Mouse (Mus musculus) limb, embryonic 15.5 days (tissue): ENCODE data around the gene Wars2. TPM values are rescaled to one million over a fixed set of nuclear protein-coding genes. Genes with fewer than 3 reads are reported as not detected.

Experiments
- ATAC-seq: fragments of 200-750 bp; cut with Nextera tagmentation; 2 replicates; pipeline ENCODE4 v1.8.0; 2017; ENCODE audit warnings: low read depth, moderate TSS enrichment; ENCODE audit not compliant: insufficient number of reproducible peaks, low FRiP score, low TSS enrichment
- H3K27ac ChIP-seq: fragments of 300-500 bp; sonication (generic); 2 replicates; pipeline ENCODE4 v1.5.1; 2015; ENCODE audit warnings: moderate library complexity, mild to moderate bottlenecking, inconsistent platforms
- H3K27me3 ChIP-seq: fragments of 300-500 bp; sonication (generic); 2 replicates; pipeline ENCODE4 v1.6.1; 2015; ENCODE audit warnings: inconsistent platforms
- H3K36me3 ChIP-seq: fragments of 300-500 bp; sonication (generic); 2 replicates; pipeline ENCODE4 v1.6.1; 2015; ENCODE audit warnings: inconsistent platforms
- H3K4me1 ChIP-seq: fragments of 300-500 bp; sonication (generic); 2 replicates; pipeline ENCODE4 v1.6.1; 2015; ENCODE audit warnings: inconsistent platforms
- H3K4me2 ChIP-seq: fragments of 300-500 bp; sonication (generic); 2 replicates; pipeline ENCODE4 v1.6.1; 2015; ENCODE audit warnings: mild to moderate bottlenecking, inconsistent platforms
- H3K4me3 ChIP-seq: fragments of 300-500 bp; sonication (generic); 2 replicates; pipeline ENCODE4 v1.5.1; 2015; ENCODE audit warnings: mild to moderate bottlenecking, inconsistent platforms
- H3K9ac ChIP-seq: fragments of 300-500 bp; sonication (generic); 2 replicates; pipeline ENCODE4 v1.6.1; 2015; ENCODE audit warnings: inconsistent platforms
- H3K9me3 ChIP-seq: fragments of 300-500 bp; sonication (generic); 2 replicates; pipeline ENCODE4 v1.6.1; 2016; ENCODE audit warnings: inconsistent platforms
- WGBS: fragments of 180-500 bp; shearing (Covaris S2); methylation state at CpG from one replicate; pipeline ENCODE4 v1.1.7; 2015; 5-methylcytosine and 5-hydroxymethylcytosine counted together
- polyA plus RNA-seq: library from polyadenylated mRNA; unstranded; fragments of >200 nt; fragmentation: Nextera tagmentation; extraction: Ambion mirVana; gene quantifications from 2 replicates; pipeline ENCODE4 v1.2.1, GENCODE M21; 2015

Gene Wars2
- polyA plus RNA-seq, 1 experiment from 2014 or later = 8.3 TPM

DNA sequence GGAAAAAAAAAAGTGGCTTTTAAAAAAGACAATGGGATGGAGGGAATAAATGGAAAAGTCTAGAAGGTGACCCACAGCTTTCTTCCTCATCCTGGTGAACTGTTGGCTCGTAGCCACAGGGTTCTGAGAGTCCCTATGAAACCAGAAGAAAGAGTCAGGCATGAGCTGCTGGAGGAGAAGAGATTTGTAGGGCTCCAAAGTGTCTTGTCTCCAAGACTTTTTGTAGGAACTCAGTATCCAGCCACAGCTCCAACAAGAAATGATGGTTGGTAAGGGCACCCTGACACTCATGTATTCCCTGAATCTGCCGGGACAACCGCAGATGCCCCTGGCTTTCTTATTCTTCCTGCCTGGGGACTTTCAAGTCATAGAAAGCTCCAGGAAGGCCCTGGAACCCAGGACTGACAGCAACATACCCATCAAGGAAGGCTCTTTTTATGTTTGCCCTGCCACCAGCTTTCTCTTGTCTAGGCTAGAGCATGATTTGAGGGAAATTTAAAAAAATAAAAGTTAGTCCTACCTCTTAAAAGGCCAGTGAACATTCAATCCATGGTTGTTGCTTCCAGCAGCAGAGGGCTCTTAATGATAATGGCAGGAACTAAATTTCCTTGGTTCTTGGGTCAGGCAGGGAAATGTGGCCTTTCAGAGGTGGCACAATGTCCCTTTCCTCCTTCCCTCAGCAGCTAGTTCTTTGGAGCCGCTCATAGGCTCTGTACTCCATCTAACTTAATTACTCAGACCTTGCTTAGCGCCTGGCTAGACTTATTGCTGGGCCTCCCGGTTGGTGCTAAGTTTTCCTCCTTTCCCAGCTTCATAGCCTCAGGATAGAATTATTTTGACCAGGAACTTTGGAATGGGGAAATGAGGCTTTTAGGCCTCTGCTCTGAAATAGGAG lies 110.7 kb downstream of the Wars2 start:
- peak overlapping the region; percentile 55 for H3K4me2 ChIP-seq
- H3K4me1 ChIP-seq = peaks cover 40% of the 10 kb centered on the region
- 40% methylated on average over 6 of the region's 6 CpGs for WGBS
- no peaks in the 10 kb centered on the region for H3K36me3 ChIP-seq
- no peak overlapping the region for H3K9ac ChIP-seq
- H3K4me3 ChIP-seq = peak overlapping the region; percentile 4; the same call in 1 of the 2 replicates
- peaks cover 36% of the 10 kb centered on the region for H3K27me3 ChIP-seq
- no peak for ATAC-seq
- H3K27ac ChIP-seq = peak overlapping the region; percentile 97; the same call in 1 of the 2 replicates
- H3K9me3 ChIP-seq = no peaks in the 10 kb centered on the region

- Histone ChIP-seq H3K9ac (peak overlapping the region; percentile 14; the same call in 1 of the 2 replicates), H3K27me3 (peaks cover 32% of the 10 kb centered on the region), H3K9me3 (no peaks in the 10 kb centered on the region), H3K4me1 (peaks cover 47% of the 10 kb centered on the region), H3K4me3 (peak overlapping the region; percentile 65), H3K27ac (peak overlapping the region; percentile 97), H3K4me2 (peak overlapping the region; percentile 55), H3K36me3 (no peaks in the 10 kb centered on the region)
- 9% methylated on average over 16 of the region's 16 CpGs for WGBS
- ATAC-seq = no peak
These were observed 111.7 kb downstream of the Wars2 start for GRCm38 (mm10) chr3:99252461-99253091.

DNA sequence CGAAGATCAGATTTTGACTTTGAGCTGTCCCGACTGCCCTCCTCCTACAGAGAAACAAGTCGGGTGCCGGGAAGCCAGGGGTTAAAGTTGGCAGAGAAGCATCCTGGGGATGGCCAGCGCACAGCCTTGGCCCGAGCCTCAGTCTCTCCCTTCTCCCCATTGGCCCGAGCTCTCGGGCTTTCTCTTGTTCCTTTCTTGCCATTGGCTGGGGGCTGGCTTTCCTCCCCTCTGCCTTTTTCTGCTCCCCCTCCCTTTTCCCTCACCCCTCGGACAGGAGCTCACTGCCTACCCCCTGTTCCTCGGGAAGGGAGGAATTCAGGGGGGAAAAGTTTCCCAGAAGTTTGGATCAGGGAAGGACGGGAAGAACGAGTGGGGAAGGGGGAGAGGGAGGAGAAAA lies 112.2 kb downstream of the Wars2 start:
- Histone ChIP-seq H3K27me3 (peaks cover 30% of the 10 kb centered on the region), H3K36me3 (no peaks in the 10 kb centered on the region), H3K27ac (peak overlapping the region; percentile 97), H3K4me3 (peak overlapping the region; percentile 65), H3K4me1 (peaks cover 45% of the 10 kb centered on the region), H3K9me3 (no peaks in the 10 kb centered on the region), H3K4me2 (peak overlapping the region; percentile 55), H3K9ac (no peak overlapping the region)
- peak; percentile 91 for ATAC-seq
- WGBS = 1% methylated on average over 12 of the region's 12 CpGs

DNA sequence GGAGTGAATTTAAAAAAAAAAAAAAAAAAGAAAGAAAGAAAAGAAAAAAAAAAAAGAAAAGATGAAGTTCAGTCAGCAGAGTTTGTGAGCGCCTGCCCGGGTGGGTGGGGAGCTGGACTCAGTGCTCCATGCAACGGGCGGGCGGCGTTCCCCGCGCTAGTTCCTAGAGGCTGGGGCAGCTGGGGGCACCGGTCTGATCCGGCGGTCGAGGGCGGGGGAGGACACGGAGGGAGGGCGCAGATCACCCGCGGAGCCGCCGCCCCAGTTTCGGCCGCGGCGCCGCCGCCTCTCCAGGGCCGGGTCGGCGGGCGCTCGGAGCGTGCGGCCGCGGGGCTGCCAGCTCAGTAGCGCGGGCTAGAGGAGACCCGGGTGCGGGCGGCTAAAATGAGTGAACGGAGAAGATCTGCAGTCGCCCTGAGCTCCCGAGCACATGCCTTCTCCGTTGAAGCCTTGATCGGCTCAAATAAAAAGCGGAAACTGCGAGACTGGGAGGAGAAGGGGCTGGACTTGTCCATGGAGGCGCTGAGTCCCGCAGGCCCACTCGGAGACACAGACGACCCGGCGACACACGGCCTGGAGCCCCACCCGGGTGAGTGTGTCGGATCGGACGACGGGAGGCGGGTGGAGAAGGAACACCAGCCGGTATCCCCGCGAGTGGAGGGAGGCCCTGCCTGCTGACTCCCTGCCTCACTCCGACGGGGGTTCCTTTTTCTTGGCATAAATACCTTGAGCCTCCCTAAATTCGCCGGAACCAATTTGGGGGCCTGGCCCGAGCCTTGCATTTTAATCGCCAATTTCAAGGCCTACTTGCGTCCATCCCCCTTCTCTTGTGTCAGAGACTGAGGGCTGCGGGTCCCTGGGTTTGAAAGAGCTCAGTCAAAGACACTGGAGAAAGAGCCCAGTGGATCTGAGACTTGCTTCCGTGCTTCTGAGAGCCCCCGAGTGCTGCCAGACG lies 112.9 kb downstream of the Wars2 start:
- H3K4me2 ChIP-seq = peak overlapping the region; percentile 55
- peak overlapping the region; percentile 65 for H3K4me3 ChIP-seq
- under 1% methylated on average over 73 of the region's 73 CpGs for WGBS
- H3K9ac ChIP-seq = peak overlapping the region; percentile 88
- peak overlapping the region; percentile 97 for H3K27ac ChIP-seq
- H3K36me3 ChIP-seq = no peaks in the 10 kb centered on the region
- H3K4me1 ChIP-seq = peaks cover 41% of the 10 kb centered on the region
- ATAC-seq = peak; percentile 61; the same call in 1 of the 2 replicates
- peaks cover 26% of the 10 kb centered on the region; the same call in 1 of the 2 replicates for H3K27me3 ChIP-seq
- no peaks in the 10 kb centered on the region for H3K9me3 ChIP-seq

DNA sequence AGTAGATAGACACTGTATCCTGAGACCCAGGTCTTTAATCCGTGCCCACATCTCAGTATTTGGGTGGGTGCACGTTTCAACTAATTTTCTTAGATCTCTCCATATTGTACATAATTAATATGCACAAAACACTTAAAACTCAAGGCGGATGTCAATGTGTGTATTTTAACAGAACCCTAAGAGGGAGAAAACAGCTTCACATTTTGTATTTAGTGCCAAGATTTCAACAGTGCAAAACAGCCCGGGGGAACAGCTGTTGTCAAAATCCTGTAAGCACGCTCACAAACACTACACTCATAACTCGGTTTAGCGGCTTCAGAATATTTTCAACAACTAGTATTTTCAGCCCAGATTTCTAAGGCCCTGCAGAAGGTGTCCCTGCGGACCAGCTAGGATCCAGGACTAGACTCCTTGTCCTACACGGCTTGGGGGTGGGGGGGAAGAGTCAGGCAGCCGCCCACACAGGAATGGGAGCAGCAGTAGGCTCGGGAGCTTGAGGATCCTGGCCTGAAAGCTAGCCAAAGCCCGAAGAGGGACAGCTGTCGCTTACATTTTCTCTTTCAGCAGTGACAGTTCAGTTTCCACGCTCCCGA lies 113.8 kb downstream of the Wars2 start:
- WGBS = 2% methylated on average over 15 of the region's 15 CpGs

GRCm38 (mm10) chr3:99255411-99256365 lies 114.8 kb downstream of the Wars2 start:
- H3K27me3 ChIP-seq = peaks cover 15% of the 10 kb centered on the region; the same call in 1 of the 2 replicates
- H3K27ac ChIP-seq = peak overlapping the region; percentile 97
- H3K4me1 ChIP-seq = peaks cover 28% of the 10 kb centered on the region

More for the DNA sequence above, 113.8 kb downstream of the Wars2 start:
- Histone ChIP-seq H3K36me3 (no peaks in the 10 kb centered on the region), H3K4me2 (peak overlapping the region; percentile 55), H3K4me3 (peak overlapping the region; percentile 65), H3K27ac (peak overlapping the region; percentile 97), H3K9me3 (no peaks in the 10 kb centered on the region), H3K9ac (peak overlapping the region; percentile 88), H3K4me1 (peaks cover 32% of the 10 kb centered on the region), H3K27me3 (peaks cover 21% of the 10 kb centered on the region; the same call in 1 of the 2 replicates)
- no peak for ATAC-seq

DNA sequence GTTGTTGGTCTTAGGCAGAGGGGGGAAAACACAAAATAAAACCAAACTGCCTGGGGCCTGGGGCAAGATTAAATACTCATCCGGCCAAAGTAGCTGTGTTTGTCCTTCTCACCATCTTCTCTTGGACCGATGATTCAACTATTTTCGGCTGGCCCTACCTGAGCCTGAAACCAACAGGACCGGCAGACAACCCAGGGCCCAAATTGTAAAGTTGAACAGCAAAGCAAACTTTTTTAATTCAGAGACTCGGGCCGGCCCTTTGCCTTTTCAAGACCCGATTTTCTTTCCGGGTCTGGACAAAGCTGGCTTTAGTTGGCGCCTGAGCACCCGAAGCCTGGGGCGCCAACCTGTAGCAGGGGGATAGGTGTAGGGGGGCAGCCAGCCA lies 115.5 kb downstream of the Wars2 start:
- Histone ChIP-seq H3K27me3 (peaks cover 9% of the 10 kb centered on the region; the same call in 1 of the 2 replicates), H3K36me3 (no peaks in the 10 kb centered on the region), H3K27ac (peak overlapping the region; percentile 97), H3K4me1 (peaks cover 31% of the 10 kb centered on the region), H3K9me3 (no peaks in the 10 kb centered on the region), H3K4me3 (peak overlapping the region; percentile 65), H3K9ac (peak overlapping the region; percentile 88), H3K4me2 (peak overlapping the region; percentile 55)
- ATAC-seq = no peak
- WGBS = 21% methylated on average over 11 of the region's 11 CpGs

More at GRCm38 (mm10) chr3:99255411-99256365, 114.8 kb downstream of the Wars2 start:
- no peaks in the 10 kb centered on the region for H3K9me3 ChIP-seq
- peak overlapping the region; percentile 55 for H3K4me2 ChIP-seq
- ATAC-seq = no peak
- H3K36me3 ChIP-seq = no peaks in the 10 kb centered on the region
- 14% methylated on average over 11 of the region's 11 CpGs for WGBS
- H3K4me3 ChIP-seq = peak overlapping the region; percentile 65
- H3K9ac ChIP-seq = peak overlapping the region; percentile 88

GRCm38 (mm10) chr3:99256766-99257165 lies 115.9 kb downstream of the Wars2 start:
- H3K4me2 ChIP-seq = peak overlapping the region; percentile 55
- no peaks in the 10 kb centered on the region for H3K9me3 ChIP-seq
- WGBS = 7% methylated on average over 20 of the region's 20 CpGs
- peak overlapping the region; percentile 97 for H3K27ac ChIP-seq
- ATAC-seq = no peak
- peaks cover 6% of the 10 kb centered on the region; the same call in 1 of the 2 replicates for H3K27me3 ChIP-seq
- peaks cover 35% of the 10 kb centered on the region for H3K4me1 ChIP-seq
- H3K4me3 ChIP-seq = peak overlapping the region; percentile 65
- H3K36me3 ChIP-seq = no peaks in the 10 kb centered on the region
- H3K9ac ChIP-seq = peak overlapping the region; percentile 88

- Histone ChIP-seq H3K4me2 (peak overlapping the region; percentile 55), H3K9me3 (no peaks in the 10 kb centered on the region), H3K36me3 (no peaks in the 10 kb centered on the region), H3K4me1 (peaks cover 38% of the 10 kb centered on the region), H3K4me3 (peak overlapping the region; percentile 65), H3K27me3 (peaks cover 5% of the 10 kb centered on the region; the same call in 1 of the 2 replicates), H3K9ac (peak overlapping the region; percentile 88), H3K27ac (peak overlapping the region; percentile 97; the same call in 1 of the 2 replicates)
- no peak for ATAC-seq
- WGBS = 29% methylated on average over 29 of the region's 29 CpGs
These were observed 117.0 kb downstream of the Wars2 start for GRCm38 (mm10) chr3:99257586-99258577.
